Mouse (Mus musculus): Measurements from ENCODE around the gene Inhbc. TPM values are rescaled to one million over a fixed set of nuclear protein-coding genes. Genes with fewer than 3 reads are reported as not detected.
"Not testable (repeated sequence)": the region's sequence is repeated elsewhere in the genome, so short reads cannot be mapped to it uniquely, and the experiment has no call there.

The Inhbc gene
- polyA plus RNA-seq, 1 experiment from 2014 or later: 0.10 TPM

- peaks cover 39% of the 10 kb centered on the region for H3K27me3 ChIP-seq (replicated peaks; ENCODE audit: low read depth, poor library complexity, severe bottlenecking)
- DNase-seq (ENCODE audit: low spot score): no peak
- H3K4me1 ChIP-seq: peaks cover 7% of the 10 kb centered on the region
- no peaks in the 10 kb centered on the region for H3K9me3 ChIP-seq
- H3K36me3 ChIP-seq (replicated peaks): no peaks in the 10 kb centered on the region
- no peak overlapping the region for H3K4me3 ChIP-seq
- no peak overlapping the region for H3K27ac ChIP-seq (replicated peaks)
- WGBS: 80% methylated on average over 7 of the region's 7 CpGs
Measured at GRCm38 (mm10) chr10:127319969-127320368, 50.3 kb downstream of the Inhbc start.

GRCm38 (mm10) chr10:127318009-127318408 is 52.2 kb downstream of the Inhbc start:
- H3K27me3 ChIP-seq (replicated peaks; ENCODE audit: low read depth, poor library complexity, severe bottlenecking): peaks cover 20% of the 10 kb centered on the region
- no peaks in the 10 kb centered on the region for H3K36me3 ChIP-seq (replicated peaks)
- H3K9me3 ChIP-seq: no peaks in the 10 kb centered on the region
- no peak overlapping the region for H3K27ac ChIP-seq (replicated peaks)
- WGBS: 56% methylated on average over 4 of the region's 4 CpGs
- H3K4me1 ChIP-seq: no peaks in the 10 kb centered on the region; the same call in 1 of the 2 replicates
- DNase-seq (ENCODE audit: low spot score): no peak
- H3K4me3 ChIP-seq: no peak overlapping the region

GRCm38 (mm10) chr10:127317277-127317676 is 53.0 kb downstream of the Inhbc start:
- H3K9me3 ChIP-seq: no peaks in the 10 kb centered on the region
- H3K27ac ChIP-seq (replicated peaks): no peak overlapping the region
- WGBS: 78% methylated on average over 2 of the region's 2 CpGs
- peaks cover 12% of the 10 kb centered on the region for H3K27me3 ChIP-seq (replicated peaks; ENCODE audit: low read depth, poor library complexity, severe bottlenecking)
- H3K4me1 ChIP-seq: no peaks in the 10 kb centered on the region
- no peak overlapping the region for H3K4me3 ChIP-seq
- DNase-seq (ENCODE audit: low spot score): no peak
- H3K36me3 ChIP-seq (replicated peaks): no peaks in the 10 kb centered on the region

- not testable (repeated sequence) for H3K9me3 ChIP-seq
Measured at GRCm38 (mm10) chr10:127314950-127315349, 55.3 kb downstream of the Inhbc start.

GRCm38 (mm10) chr10:127313516-127313915 is 56.7 kb downstream of the Inhbc start:
- DNase-seq (ENCODE audit: low spot score): not testable (repeated sequence)
- 91% methylated on average over 5 of the region's 5 CpGs for WGBS

More at GRCm38 (mm10) chr10:127314950-127315349, 55.3 kb downstream of the Inhbc start:
- DNase-seq (ENCODE audit: low spot score); H3K36me3 ChIP-seq (replicated peaks); H3K4me3 ChIP-seq; H3K27me3 ChIP-seq (replicated peaks; ENCODE audit: low read depth, poor library complexity, severe bottlenecking); H3K27ac ChIP-seq (replicated peaks): not testable (repeated sequence)
- peaks cover 13% of the 10 kb centered on the region for H3K4me1 ChIP-seq
- WGBS: 80% methylated on average over 1 of the region's 1 CpGs

GRCm38 (mm10) chr10:127312858-127313257 is 57.4 kb downstream of the Inhbc start:
- peaks cover 13% of the 10 kb centered on the region for H3K4me1 ChIP-seq
- DNase-seq (ENCODE audit: low spot score): no peak
- WGBS: 79% methylated on average over 4 of the region's 4 CpGs
- no peak overlapping the region for H3K4me3 ChIP-seq
- no peaks in the 10 kb centered on the region for H3K9me3 ChIP-seq
- H3K27ac ChIP-seq (replicated peaks): no peak overlapping the region
- no peaks in the 10 kb centered on the region for H3K27me3 ChIP-seq (replicated peaks; ENCODE audit: low read depth, poor library complexity, severe bottlenecking)
- H3K36me3 ChIP-seq (replicated peaks): peaks cover 24% of the 10 kb centered on the region

More at GRCm38 (mm10) chr10:127313516-127313915, 56.7 kb downstream of the Inhbc start:
- not testable (repeated sequence) for H3K9me3 ChIP-seq; H3K4me3 ChIP-seq; H3K27me3 ChIP-seq (replicated peaks; ENCODE audit: low read depth, poor library complexity, severe bottlenecking); H3K27ac ChIP-seq (replicated peaks)
- peaks cover 17% of the 10 kb centered on the region for H3K36me3 ChIP-seq (replicated peaks)
- H3K4me1 ChIP-seq: peaks cover 13% of the 10 kb centered on the region

GRCm38 (mm10) chr10:127312356-127312676 is 57.9 kb downstream of the Inhbc start:
- peak; percentile 89 for DNase-seq (ENCODE audit: low spot score)
- WGBS: 1% methylated on average over 4 of the region's 4 CpGs
- Histone ChIP-seq H3K9me3 (no peaks in the 10 kb centered on the region), H3K36me3 (replicated peaks) (peaks cover 29% of the 10 kb centered on the region), H3K4me3 (peak overlapping the region; percentile 95), H3K27ac (replicated peaks) (peak overlapping the region; percentile 92; the same call in 1 of the 2 replicates), H3K27me3 (replicated peaks; ENCODE audit: low read depth, poor library complexity, severe bottlenecking) (no peaks in the 10 kb centered on the region), H3K4me1 (peaks cover 13% of the 10 kb centered on the region)

- Histone ChIP-seq H3K36me3 (replicated peaks) (peaks cover 35% of the 10 kb centered on the region), H3K27me3 (replicated peaks; ENCODE audit: low read depth, poor library complexity, severe bottlenecking) (no peaks in the 10 kb centered on the region), H3K4me1 (peaks cover 13% of the 10 kb centered on the region), H3K27ac (replicated peaks) (peak within 1 kb of the TSS; percentile 92), H3K4me3 (peak within 1 kb of the TSS; percentile 95), H3K9me3 (no peaks in the 10 kb centered on the region)
- peak; percentile 94 for DNase-seq (ENCODE audit: low spot score)
- under 1% methylated on average over 65 of the region's 65 CpGs for WGBS
Measured at GRCm38 (mm10) chr10:127311476-127312355, 58.5 kb downstream of the Inhbc start, which contains the start of gene Mars. Gene Mars (minus strand): TSS chr10:127311786.

GRCm38 (mm10) chr10:127310523-127311475 is 59.4 kb downstream of the Inhbc start:
- H3K4me1 ChIP-seq: peaks cover 13% of the 10 kb centered on the region
- DNase-seq (ENCODE audit: low spot score): peak; percentile 73
- H3K9me3 ChIP-seq: no peaks in the 10 kb centered on the region
- WGBS: 37% methylated on average over 23 of the region's 23 CpGs
- H3K36me3 ChIP-seq (replicated peaks): peaks cover 44% of the 10 kb centered on the region
- no peaks in the 10 kb centered on the region for H3K27me3 ChIP-seq (replicated peaks; ENCODE audit: low read depth, poor library complexity, severe bottlenecking)
- H3K27ac ChIP-seq (replicated peaks): peak overlapping the region; percentile 92
- peak overlapping the region; percentile 95 for H3K4me3 ChIP-seq

- not testable (repeated sequence) for H3K9me3 ChIP-seq; H3K27ac ChIP-seq (replicated peaks); H3K27me3 ChIP-seq (replicated peaks; ENCODE audit: low read depth, poor library complexity, severe bottlenecking); DNase-seq (ENCODE audit: low spot score); H3K4me3 ChIP-seq
- Histone ChIP-seq H3K4me1 (peaks cover 13% of the 10 kb centered on the region), H3K36me3 (replicated peaks) (peaks cover 61% of the 10 kb centered on the region)
- 86% methylated on average over 3 of the region's 3 CpGs for WGBS
Measured at GRCm38 (mm10) chr10:127309167-127309566, 61.1 kb downstream of the Inhbc start.

Measured in embryonic facial prominence, embryonic 10.5 days (tissue).